13 mouse cellular contexts compared by ENCODE assay signal in the genomic region with DNA sequence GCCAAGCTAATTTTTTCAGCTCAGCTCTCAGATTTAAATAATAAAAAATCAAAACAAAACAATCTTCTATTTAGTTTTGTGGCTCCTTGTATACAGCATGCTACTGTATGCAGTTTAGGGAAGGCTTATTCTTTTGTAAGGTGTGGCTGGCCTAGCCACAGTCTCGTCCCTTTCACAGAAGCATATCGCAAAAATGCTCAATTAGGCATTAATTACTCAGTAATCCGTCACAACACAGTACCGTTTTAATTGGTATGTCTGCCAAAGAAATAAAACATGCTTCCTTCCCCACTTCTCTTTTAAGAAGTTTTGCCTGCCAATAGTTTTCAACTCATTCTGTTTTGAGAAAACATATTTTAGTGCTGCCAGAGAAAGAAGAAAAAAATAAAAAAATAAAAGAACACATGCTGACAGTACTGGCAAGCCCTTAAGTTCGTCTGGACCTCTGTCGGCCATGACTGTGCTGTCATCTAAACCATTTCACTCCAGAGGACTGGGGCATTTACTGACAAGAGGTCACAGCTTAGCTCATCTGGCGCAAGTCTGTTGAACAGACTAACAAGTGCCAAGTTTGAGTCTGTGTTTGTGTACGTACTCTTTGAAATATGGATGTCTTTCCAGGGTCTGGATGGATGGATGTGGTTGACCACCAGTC. TPM values are rescaled to one million over a fixed set of nuclear protein-coding genes. Genes with fewer than 3 reads are reported as not detected.
DNase-seq lines count a peak whose midpoint lies in the region; ATAC-seq and TF ChIP-seq lines count a peak whose summit lies in the region.
"Had no signal": no experiment of that assay in that cellular context is flagged by ENCODE, and none has a peak within 500 bp of the region (broad histone marks: within the 10 kb centered on the region; RNA-seq: fewer than 3 reads in every experiment).

No protein-coding gene starts in this region.

- WGBS in forebrain, embryonic 14.5 days: 28% methylated on average over 8 of the region's 8 CpGs
- WGBS in forebrain, embryonic 11.5 days: 59% methylated on average over 8 of the region's 8 CpGs
- 47% methylated on average over 8 of the region's 8 CpGs for WGBS in intestine, embryonic 16.5 days
- WGBS in intestine, postnatal 0 days: 56% methylated on average over 8 of the region's 8 CpGs
- WGBS in midbrain, embryonic 15.5 days: 64% methylated on average over 8 of the region's 8 CpGs

- no peak overlapping the region for H3K9ac ChIP-seq in forebrain, embryonic 14.5 days (ENCODE audit: low read length)
- H3K9ac ChIP-seq in forebrain, embryonic 11.5 days (ENCODE audit: low read length): no peak overlapping the region
- no peak overlapping the region for H3K9ac ChIP-seq in intestine, embryonic 16.5 days (ENCODE audit: low read depth, low read length)
- H3K9ac ChIP-seq in intestine, postnatal 0 days (ENCODE audit: low read depth, low read length): no peak overlapping the region
- no peak overlapping the region for H3K9ac ChIP-seq in midbrain, embryonic 15.5 days
- H3K9ac ChIP-seq: hindbrain, embryonic 14.5 days had no signal

- no peaks in the 10 kb centered on the region for H3K27me3 ChIP-seq in forebrain, embryonic 14.5 days (replicated peaks; ENCODE audit: control insufficient read depth, insufficient read depth, low read length)
- H3K27me3 ChIP-seq in forebrain, embryonic 11.5 days (ENCODE audit: control insufficient read depth, insufficient read depth, low read length): no peaks in the 10 kb centered on the region
- no peaks in the 10 kb centered on the region for H3K27me3 ChIP-seq in intestine, embryonic 16.5 days (replicated peaks; ENCODE audit: control insufficient read depth, insufficient read depth, low read length)
- no peaks in the 10 kb centered on the region for H3K27me3 ChIP-seq in intestine, postnatal 0 days (replicated peaks; ENCODE audit: control insufficient read depth, insufficient read depth, low read length)
- H3K27me3 ChIP-seq in midbrain, embryonic 15.5 days (replicated peaks): no peaks in the 10 kb centered on the region

- H3K9me3 ChIP-seq in forebrain, embryonic 14.5 days (replicated peaks; ENCODE audit: control insufficient read depth, low read length): no peaks in the 10 kb centered on the region
- no peaks in the 10 kb centered on the region for H3K9me3 ChIP-seq in forebrain, embryonic 11.5 days (ENCODE audit: control insufficient read depth, low read length)
- H3K9me3 ChIP-seq in intestine, embryonic 16.5 days (ENCODE audit: control insufficient read depth, low read length): no peaks in the 10 kb centered on the region
- no peaks in the 10 kb centered on the region for H3K9me3 ChIP-seq in intestine, postnatal 0 days (ENCODE audit: control insufficient read depth)
- no peaks in the 10 kb centered on the region for H3K9me3 ChIP-seq in midbrain, embryonic 15.5 days

- H3K27ac ChIP-seq in forebrain, embryonic 14.5 days (ENCODE audit: low read depth, low read length): no peak overlapping the region
- no peak overlapping the region for H3K27ac ChIP-seq in forebrain, embryonic 11.5 days (ENCODE audit: low read depth, low read length)
- H3K27ac ChIP-seq in intestine, embryonic 16.5 days (ENCODE audit: low read length): no peak overlapping the region
- H3K27ac ChIP-seq in intestine, postnatal 0 days (ENCODE audit: low read depth, low read length): no peak overlapping the region
- H3K27ac ChIP-seq in midbrain, embryonic 15.5 days: no peak overlapping the region
- H3K27ac ChIP-seq: hindbrain, embryonic 14.5 days had no signal

- peaks cover 3% of the 10 kb centered on the region for H3K4me1 ChIP-seq in forebrain, embryonic 14.5 days (ENCODE audit: control insufficient read depth, insufficient read depth, low read length)
- H3K4me1 ChIP-seq in forebrain, embryonic 11.5 days (replicated peaks; ENCODE audit: control insufficient read depth, insufficient read depth, low read length): no peaks in the 10 kb centered on the region
- H3K4me1 ChIP-seq in intestine, embryonic 16.5 days (ENCODE audit: control insufficient read depth, insufficient read depth, low read length): no peaks in the 10 kb centered on the region
- no peaks in the 10 kb centered on the region for H3K4me1 ChIP-seq in intestine, postnatal 0 days (replicated peaks; ENCODE audit: control insufficient read depth, insufficient read depth, low read length)
- 0 out of 2 replicates have a peak, but pooled peaks cover 7% of the 10 kb centered on the region for H3K4me1 ChIP-seq in midbrain, embryonic 15.5 days

- ATAC-seq in forebrain, embryonic 14.5 days: peak; percentile 67; the same call in 1 of the 2 replicates
- ATAC-seq in forebrain, embryonic 11.5 days (replicated peaks; ENCODE audit: low FRiP score): no peak; the same call in 1 of the 2 replicates
- ATAC-seq in intestine, embryonic 16.5 days: peak; percentile 28; the same call in 1 of the 2 replicates
- no peak for ATAC-seq in intestine, postnatal 0 days
- ATAC-seq in midbrain, embryonic 15.5 days (replicated peaks): no peak

- intact Hi-C loops in heart, postnatal 10 days (cut with DNase I): no loop called here

- no peaks in the 10 kb centered on the region for H3K36me3 ChIP-seq in forebrain, embryonic 14.5 days (ENCODE audit: control insufficient read depth, insufficient read depth, low read length)
- no peaks in the 10 kb centered on the region for H3K36me3 ChIP-seq in forebrain, embryonic 11.5 days (ENCODE audit: control insufficient read depth, insufficient read depth, low read length)
- no peaks in the 10 kb centered on the region for H3K36me3 ChIP-seq in intestine, embryonic 16.5 days (ENCODE audit: control insufficient read depth, insufficient read depth, low read length)
- no peaks in the 10 kb centered on the region for H3K36me3 ChIP-seq in intestine, postnatal 0 days (ENCODE audit: control insufficient read depth, insufficient read depth)
- no peaks in the 10 kb centered on the region for H3K36me3 ChIP-seq in midbrain, embryonic 15.5 days (replicated peaks)

- no peak for TF ChIP-seq CTCF in intestine, postnatal 0 days (IDR thresholded peaks at IDR 0.05; ENCODE audit: low read depth)
- TF ChIP-seq CTCF in brain, embryonic 14.5 days (IDR thresholded peaks at IDR 0.05; ENCODE audit: borderline replicate concordance, extremely low read depth, insufficient read depth, insufficient read length): no peak

- H3K4me2 ChIP-seq in forebrain, embryonic 14.5 days (ENCODE audit: low read length): no peak overlapping the region
- H3K4me2 ChIP-seq in forebrain, embryonic 11.5 days (ENCODE audit: low read depth, low read length, severe bottlenecking): no peak overlapping the region
- no peak overlapping the region for H3K4me2 ChIP-seq in intestine, embryonic 16.5 days (ENCODE audit: low read depth, low read length)
- H3K4me2 ChIP-seq in intestine, postnatal 0 days (replicated peaks; ENCODE audit: low read depth): no peak overlapping the region; the same call in 1 of the 2 replicates
- no peak overlapping the region for H3K4me2 ChIP-seq in midbrain, embryonic 15.5 days
- H3K4me2 ChIP-seq: hindbrain, embryonic 14.5 days had no signal

- peak; percentile 68 for DNase-seq in forebrain, embryonic 14.5 days (ENCODE audit: low spot score)
- DNase-seq in forebrain, embryonic 11.5 days (ENCODE audit: low spot score): no peak
- peak; percentile 63 for DNase-seq in brain, embryonic 14.5 days (ENCODE audit: low read depth)
- DNase-seq in heart, postnatal 10 days: peak; percentile 32 to 40
- no peak for DNase-seq in urinary bladder, postnatal 36 days (ENCODE audit: low spot score in 2 of 2)
- DNase-seq: cerebellum, adult 8-10 months; liver; spleen, adult 18-20 months; thymus, adult 2 months had no signal

- no peak for TF ChIP-seq POLR2A in brain, embryonic 14.5 days (IDR thresholded peaks at IDR 0.05; ENCODE audit: borderline replicate concordance, extremely low read depth, insufficient read depth, insufficient read length, poor library complexity, severe bottlenecking)

- no peak overlapping the region for H3K4me3 ChIP-seq in forebrain, embryonic 14.5 days (ENCODE audit: low read depth, low read length)
- no peak overlapping the region for H3K4me3 ChIP-seq in forebrain, embryonic 11.5 days (ENCODE audit: low read depth, low read length)
- no peak overlapping the region for H3K4me3 ChIP-seq in intestine, embryonic 16.5 days (ENCODE audit: low read length)
- no peak overlapping the region for H3K4me3 ChIP-seq in intestine, postnatal 0 days (ENCODE audit: low read depth, low read length)
- H3K4me3 ChIP-seq in midbrain, embryonic 15.5 days: no peak overlapping the region

RNA-seq across cellular contexts. Expression of gene Dock10, which starts 47.6 kb away (rescaled TPM):
- 1.6 and 1.9 TPM in 2 replicates for polyA plus RNA-seq in forebrain, embryonic 14.5 days (2014; fragmentation: Nextera tagmentation; extraction: Ambion mirVana)
- 2.7 and 3.3 TPM in 2 replicates for polyA plus RNA-seq in forebrain, embryonic 11.5 days (2014; fragmentation: Nextera tagmentation; extraction: Ambion mirVana)
- 3.3 and 3.7 TPM in 2 replicates for polyA plus RNA-seq in intestine, embryonic 16.5 days (2015; fragmentation: Nextera tagmentation; extraction: Ambion mirVana)
- 2.1 and 2.5 TPM in 2 replicates for polyA plus RNA-seq in intestine, postnatal 0 days (2015; fragmentation: Nextera tagmentation; extraction: Ambion mirVana)
- polyA plus RNA-seq in brain, embryonic 14.5 days (2012; rRNA removed): 3.7 and 5.7 TPM in 2 replicates
- 1 to 10 TPM; 7.5 to 8.4 TPM for total RNA-seq in heart, postnatal 10 days (2021)
- polyA plus RNA-seq in midbrain, embryonic 15.5 days (2015; fragmentation: Nextera tagmentation; extraction: Ambion mirVana): 3.6 and 4.2 TPM in 2 replicates

Comparison
In these comparisons a context has a peak if more than half of its experiments do, and no peak if none do; other contexts are left out.
1. ATAC-seq: peak in forebrain, embryonic 14.5 days (single experiment) and intestine, embryonic 16.5 days (single experiment); none in forebrain, embryonic 11.5 days (single experiment), intestine, postnatal 0 days (single experiment) and midbrain, embryonic 15.5 days (single experiment).
2. DNase-seq: peak in forebrain, embryonic 14.5 days (single experiment), brain, embryonic 14.5 days (single experiment) and heart, postnatal 10 days (2 of 2); none in forebrain, embryonic 11.5 days (single experiment) and urinary bladder, postnatal 36 days (0 of 2).